Mouse (Mus musculus) thymus, adult 2 months (tissue): ENCODE measurements around the gene Acsf3.

Source experiments
- CTCF ChIP-seq: fragments of 200-500 bp; IDR thresholded peaks from 2 replicates; pipeline ENCODE4 v1.5.1; 2012; ENCODE audit warnings: mild to moderate bottlenecking, control low read depth, low read length, moderate library complexity, borderline replicate concordance; ENCODE audit not compliant: control insufficient read depth, poor library complexity, insufficient read depth; ENCODE audit errors: extremely low read depth
- POLR2A ChIP-seq: fragments of 200-500 bp; IDR thresholded peaks from 2 replicates; pipeline ENCODE4 v1.6.1; 2012; ENCODE audit warnings: mild to moderate bottlenecking, low read length, control low read depth, moderate library complexity; ENCODE audit not compliant: control insufficient read depth, poor library complexity, insufficient read depth; ENCODE audit errors: extremely low read depth

DNA sequence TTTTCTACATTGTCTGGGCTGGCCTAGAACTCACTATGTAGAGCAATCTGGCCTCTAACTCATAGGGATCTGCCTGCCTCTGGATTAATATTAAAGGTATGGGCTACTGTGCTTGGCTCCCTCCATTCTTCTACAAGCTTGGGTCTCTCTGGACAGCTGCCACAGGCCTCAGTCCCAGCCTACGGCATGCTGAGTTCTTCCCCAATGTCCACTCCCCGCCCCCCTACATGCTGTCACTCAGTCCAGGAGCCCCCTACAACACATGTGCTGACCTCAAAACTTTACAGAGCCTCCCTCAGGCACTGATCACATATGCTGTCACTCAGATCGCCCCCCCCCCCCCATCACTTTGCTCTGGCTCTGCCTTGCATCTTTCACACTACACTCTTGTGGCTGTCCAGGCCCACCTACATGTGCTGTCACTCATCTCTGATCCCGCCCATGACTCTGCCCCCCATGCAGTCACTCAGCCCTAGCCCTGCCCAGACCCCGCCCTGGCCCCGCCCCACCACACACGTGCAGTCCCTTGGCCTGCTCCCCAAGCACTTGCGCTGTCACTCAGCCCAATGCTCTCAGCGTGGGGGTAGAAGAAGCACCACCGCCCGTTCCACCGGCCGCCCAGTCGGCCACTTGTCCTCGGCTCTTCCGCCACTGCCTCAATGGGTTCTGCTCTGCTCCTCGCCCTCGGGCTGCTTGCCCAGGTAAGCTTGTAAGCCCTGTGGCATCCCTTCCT is 72.7 kb downstream of the Acsf3 start, which contains the start of gene Cdh15:
- no peak for TF ChIP-seq CTCF
- no peak for TF ChIP-seq POLR2A
